Mouse (Mus musculus) heart, postnatal 36 days (tissue): ENCODE measurements around the gene Clec4b2. TPM values are rescaled to one million over a fixed set of nuclear protein-coding genes. Genes with fewer than 3 reads are reported as not detected.

Experiments used
- total RNA-seq, 2 experiments: library from RNA; stranded (reverse); gene quantifications; 2 replicates each; pipeline ENCODE4 v1.2.3; 2021

Clec4b2 gene
- total RNA-seq, 2 experiments from 2014 or later = not detected

Other genes starting within 250 kb of the Clec4b2 start
- 1 to 10 TPM; 3.5 to 4.1 TPM for gene Clec4a3, start 220.4 kb upstream of the Clec4b2 start, total RNA-seq
- gene Clec4a4, start 182.5 kb upstream of the Clec4b2 start, total RNA-seq = not detected
- not detected for gene Clec4b1, start 122.9 kb upstream of the Clec4b2 start, total RNA-seq
- 1 to 10 TPM; 2.5 to 2.9 TPM for gene Clec4a2, start 66.5 kb upstream of the Clec4b2 start, total RNA-seq
- gene Clec4n, start 57.0 kb downstream of the Clec4b2 start, total RNA-seq = 1 to 10 TPM; 1.4 to 2.0 TPM
- gene Clec4d, start 89.2 kb downstream of the Clec4b2 start, total RNA-seq = under 1 TPM; 0.64 to 0.65 TPM
- gene Clec4e, start 117.0 kb downstream of the Clec4b2 start, total RNA-seq = under 1 TPM in 1 of 2 experiments, not detected in 1; 0.28 TPM
- gene Vmn2r19, start 135.4 kb downstream of the Clec4b2 start, total RNA-seq = not detected
- gene Vmn2r20, start 245.2 kb downstream of the Clec4b2 start, total RNA-seq = not detected